In genomic region chr10:80350292-80350691, GRCm38 (mm10) we compare ENCODE assay signal across 8 mouse cellular contexts. TPM values are rescaled to one million over a fixed set of nuclear protein-coding genes. Genes with fewer than 3 reads are reported as not detected.
DNase-seq lines count a peak whose midpoint lies in the region; ATAC-seq and TF ChIP-seq lines count a peak whose summit lies in the region.

No protein-coding gene starts in this region.

- H3K27me3 ChIP-seq in intestine, postnatal 0 days (replicated peaks; ENCODE audit: control insufficient read depth, insufficient read depth, low read length), result peaks cover 12% of the 10 kb centered on the region
- peaks cover 100% of the 10 kb centered on the region for H3K27me3 ChIP-seq in limb, embryonic 13.5 days
- H3K27me3 ChIP-seq in midbrain, embryonic 15.5 days (replicated peaks), result peaks cover 92% of the 10 kb centered on the region
- peaks cover 19% of the 10 kb centered on the region for H3K27me3 ChIP-seq in spleen, adult 2 months (ENCODE audit: control insufficient read depth, insufficient read depth, low read length)

- H3K4me1 ChIP-seq in intestine, postnatal 0 days (replicated peaks; ENCODE audit: control insufficient read depth, insufficient read depth, low read length), result peaks cover 4% of the 10 kb centered on the region; the same call in 1 of the 2 replicates
- peaks cover 20% of the 10 kb centered on the region for H3K4me1 ChIP-seq in limb, embryonic 13.5 days
- peaks cover 9% of the 10 kb centered on the region; the same call in 1 of the 2 replicates for H3K4me1 ChIP-seq in midbrain, embryonic 15.5 days
- H3K4me1 ChIP-seq in spleen, adult 2 months (ENCODE audit: control insufficient read depth, insufficient read depth, insufficient read length), result peaks cover 6% of the 10 kb centered on the region

- H3K9me3 ChIP-seq in intestine, postnatal 0 days (ENCODE audit: control insufficient read depth), result no peaks in the 10 kb centered on the region
- no peaks in the 10 kb centered on the region for H3K9me3 ChIP-seq in limb, embryonic 13.5 days
- H3K9me3 ChIP-seq in midbrain, embryonic 15.5 days, result no peaks in the 10 kb centered on the region

- ATAC-seq in intestine, postnatal 0 days, result peak; percentile 61
- ATAC-seq in limb, embryonic 13.5 days (ENCODE audit: low FRiP score, low read depth), result peak; percentile 66
- ATAC-seq in midbrain, embryonic 15.5 days (replicated peaks), result peak; percentile 68

- no peak overlapping the region for H3K9ac ChIP-seq in intestine, postnatal 0 days (ENCODE audit: low read depth, low read length)
- H3K9ac ChIP-seq in limb, embryonic 13.5 days, result no peak overlapping the region
- no peak overlapping the region for H3K9ac ChIP-seq in midbrain, embryonic 15.5 days

- no peak overlapping the region for H3K4me2 ChIP-seq in intestine, postnatal 0 days (replicated peaks; ENCODE audit: low read depth)
- H3K4me2 ChIP-seq in limb, embryonic 13.5 days (replicated peaks), result no peak overlapping the region
- no peak overlapping the region for H3K4me2 ChIP-seq in midbrain, embryonic 15.5 days

- DNase-seq in left cerebral cortex, adult 18-20 months (ENCODE audit: low spot score in 2 of 2), result peak; percentile 82 to 92
- DNase-seq in left cerebral cortex, adult 11 months (ENCODE audit: low spot score), result no peak
- DNase-seq in embryo, embryonic 9.5 days (ENCODE audit: extremely low spot score), result peak; percentile 87
- peak; percentile 97 for DNase-seq in heart, adult 11 months
- peak; percentile 52 to 80 for DNase-seq in spleen, adult 2 months (ENCODE audit: low read depth in 1 of 2, low spot score in 2 of 2)

- peak; percentile 98 for TF ChIP-seq CTCF in intestine, postnatal 0 days (IDR thresholded peaks at IDR 0.05; ENCODE audit: low read depth)
- peak; percentile 95 for TF ChIP-seq CTCF in spleen, adult 2 months (IDR thresholded peaks at IDR 0.05; ENCODE audit: extremely low read depth, insufficient read depth, insufficient read length, insufficient replicate concordance)

- 2% methylated on average over 7 of the region's 7 CpGs for WGBS in intestine, postnatal 0 days
- 2% methylated on average over 7 of the region's 7 CpGs for WGBS in limb, embryonic 13.5 days
- 5% methylated on average over 7 of the region's 7 CpGs for WGBS in midbrain, embryonic 15.5 days
- WGBS in spleen, adult 2 months, result 2% methylated on average over 7 of the region's 7 CpGs

- no peak for TF ChIP-seq POLR2A in spleen, adult 2 months (IDR thresholded peaks at IDR 0.05; ENCODE audit: low read depth, low read length)

- H3K36me3 ChIP-seq in intestine, postnatal 0 days (ENCODE audit: control insufficient read depth, insufficient read depth), result no peaks in the 10 kb centered on the region
- H3K36me3 ChIP-seq in limb, embryonic 13.5 days, result no peaks in the 10 kb centered on the region
- H3K36me3 ChIP-seq in midbrain, embryonic 15.5 days (replicated peaks), result no peaks in the 10 kb centered on the region
- no peaks in the 10 kb centered on the region for H3K36me3 ChIP-seq in spleen, adult 2 months (ENCODE audit: control insufficient read depth, insufficient read depth, low read length)

- H3K4me3 ChIP-seq in intestine, postnatal 0 days (ENCODE audit: low read depth, low read length), result no peak overlapping the region
- no peak overlapping the region for H3K4me3 ChIP-seq in limb, embryonic 13.5 days
- H3K4me3 ChIP-seq in midbrain, embryonic 15.5 days, result no peak overlapping the region
- no peak overlapping the region for H3K4me3 ChIP-seq in spleen, adult 2 months (ENCODE audit: extremely low read depth, insufficient read depth, insufficient read length)

- H3K27ac ChIP-seq in intestine, postnatal 0 days (ENCODE audit: low read depth, low read length), result no peak overlapping the region
- H3K27ac ChIP-seq in limb, embryonic 13.5 days, result no peak overlapping the region
- no peak overlapping the region for H3K27ac ChIP-seq in midbrain, embryonic 15.5 days
- no peak overlapping the region for H3K27ac ChIP-seq in spleen, adult 2 months (ENCODE audit: insufficient read depth, low read length)

RNA-seq across cellular contexts. Expression of gene Adamtsl5, which starts 2.1 kb away (rescaled TPM):
- 10 to 100 TPM in 1 of 2 experiments, 1 to 10 TPM in 1; 8.8 to 10.4 TPM for total RNA-seq in left cerebral cortex, adult 18-20 months (2021)
- polyA plus RNA-seq in intestine, postnatal 0 days (2015; fragmentation: Nextera tagmentation; extraction: Ambion mirVana), result 46.7 and 50.4 TPM in 2 replicates
- 2.0 and 2.4 TPM in 2 replicates for polyA plus RNA-seq in limb, embryonic 13.5 days (2015; fragmentation: Nextera tagmentation; extraction: Ambion mirVana)
- 0.67 and 0.79 TPM in 2 replicates for polyA plus RNA-seq in midbrain, embryonic 15.5 days (2015; fragmentation: Nextera tagmentation; extraction: Ambion mirVana)
- 8.8 and 14.3 TPM in 2 replicates for polyA plus RNA-seq in spleen, adult 2 months (2012; rRNA removed)

RNA-seq across cellular contexts. Expression of gene Plk5, which starts 6.0 kb away (rescaled TPM):
- 10 to 100 TPM; 25.8 to 34.6 TPM for total RNA-seq in left cerebral cortex, adult 18-20 months (2021)
- polyA plus RNA-seq in intestine, postnatal 0 days (2015; fragmentation: Nextera tagmentation; extraction: Ambion mirVana), result 0.09 and 0.20 TPM in 2 replicates
- polyA plus RNA-seq in limb, embryonic 13.5 days (2015; fragmentation: Nextera tagmentation; extraction: Ambion mirVana), result 1.2 and 2.2 TPM in 2 replicates
- 6.2 TPM in 2 replicates for polyA plus RNA-seq in midbrain, embryonic 15.5 days (2015; fragmentation: Nextera tagmentation; extraction: Ambion mirVana)
- polyA plus RNA-seq in spleen, adult 2 months (2012; rRNA removed), result 0.04 TPM in 1 of 2 replicates, not detected in the other

RNA-seq across cellular contexts. Expression of gene Reep6, which starts 20.5 kb away (rescaled TPM):
- total RNA-seq in left cerebral cortex, adult 18-20 months (2021), result 10 to 100 TPM; 13.4 to 13.5 TPM
- polyA plus RNA-seq in intestine, postnatal 0 days (2015; fragmentation: Nextera tagmentation; extraction: Ambion mirVana), result 261 and 282 TPM in 2 replicates
- 6.1 and 6.3 TPM in 2 replicates for polyA plus RNA-seq in limb, embryonic 13.5 days (2015; fragmentation: Nextera tagmentation; extraction: Ambion mirVana)
- 5.5 TPM in 2 replicates for polyA plus RNA-seq in midbrain, embryonic 15.5 days (2015; fragmentation: Nextera tagmentation; extraction: Ambion mirVana)
- 2.1 and 2.5 TPM in 2 replicates for polyA plus RNA-seq in spleen, adult 2 months (2012; rRNA removed)

RNA-seq across cellular contexts. Expression of gene Pcsk4, which starts 21.0 kb away (rescaled TPM):
- 1 to 10 TPM; 4.8 to 6.9 TPM for total RNA-seq in left cerebral cortex, adult 18-20 months (2021)
- 13.1 and 18.8 TPM in 2 replicates for polyA plus RNA-seq in intestine, postnatal 0 days (2015; fragmentation: Nextera tagmentation; extraction: Ambion mirVana)
- 4.8 and 6.5 TPM in 2 replicates for polyA plus RNA-seq in limb, embryonic 13.5 days (2015; fragmentation: Nextera tagmentation; extraction: Ambion mirVana)
- polyA plus RNA-seq in midbrain, embryonic 15.5 days (2015; fragmentation: Nextera tagmentation; extraction: Ambion mirVana), result 4.4 and 5.8 TPM in 2 replicates
- 6.2 and 10.0 TPM in 2 replicates for polyA plus RNA-seq in spleen, adult 2 months (2012; rRNA removed)

RNA-seq across cellular contexts. Expression of gene 2310011J03Rik, which starts 30.0 kb away (rescaled TPM):
- 10 to 100 TPM; 25.1 to 28.5 TPM for total RNA-seq in left cerebral cortex, adult 18-20 months (2021)
- polyA plus RNA-seq in intestine, postnatal 0 days (2015; fragmentation: Nextera tagmentation; extraction: Ambion mirVana), result 85.2 and 87.6 TPM in 2 replicates
- polyA plus RNA-seq in limb, embryonic 13.5 days (2015; fragmentation: Nextera tagmentation; extraction: Ambion mirVana), result 50.7 and 51.2 TPM in 2 replicates
- polyA plus RNA-seq in midbrain, embryonic 15.5 days (2015; fragmentation: Nextera tagmentation; extraction: Ambion mirVana), result 25.4 and 28.0 TPM in 2 replicates
- 40.6 and 56.7 TPM in 2 replicates for polyA plus RNA-seq in spleen, adult 2 months (2012; rRNA removed)

Comparison
In these comparisons a context has a peak if more than half of its experiments do, and no peak if none do; other contexts are left out.
1. RNA of gene Reep6, which starts 20.5 kb away (polyA plus RNA-seq): 261 to 282 TPM in intestine, postnatal 0 days; 6.1 to 6.3 TPM in limb, embryonic 13.5 days, 5.5 TPM in midbrain, embryonic 15.5 days and 2.1 to 2.5 TPM in spleen, adult 2 months; every median in the first group is over 10 times any median in the second.
2. Peak in every context shown above with its lines, with median percentiles within 50 percentile points of each other: ATAC-seq.